Mouse (Mus musculus): ENCODE measurements around the gene 4930539E08Rik. TPM values are rescaled to one million over a fixed set of nuclear protein-coding genes. Genes with fewer than 3 reads are reported as not detected.
A peak's percentile ranks its signal among the peaks of the same experiment; 100 is the strongest.

Gene 4930539E08Rik
- total RNA-seq, 2 experiments from 2014 or later, result 4.0 to 4.1 TPM

- no peak overlapping the region for H3K4me3 ChIP-seq
- H3K27ac ChIP-seq, result no peak overlapping the region
- DNase-seq (ENCODE audit: low spot score in 2 of 2), result no peak
- no peak for TF ChIP-seq CTCF (conservative IDR thresholded peaks at IDR 0.05)
Measured at GRCm38 (mm10) chr17:28898249-28898648, 16.9 kb downstream of the 4930539E08Rik start.

- no peak for DNase-seq (ENCODE audit: low spot score in 2 of 2)
- H3K27ac ChIP-seq, result no peak overlapping the region
- no peak for TF ChIP-seq CTCF (conservative IDR thresholded peaks at IDR 0.05)
- H3K4me3 ChIP-seq, result no peak overlapping the region
Measured at GRCm38 (mm10) chr17:28897817-28898216, 17.3 kb downstream of the 4930539E08Rik start.

DNA sequence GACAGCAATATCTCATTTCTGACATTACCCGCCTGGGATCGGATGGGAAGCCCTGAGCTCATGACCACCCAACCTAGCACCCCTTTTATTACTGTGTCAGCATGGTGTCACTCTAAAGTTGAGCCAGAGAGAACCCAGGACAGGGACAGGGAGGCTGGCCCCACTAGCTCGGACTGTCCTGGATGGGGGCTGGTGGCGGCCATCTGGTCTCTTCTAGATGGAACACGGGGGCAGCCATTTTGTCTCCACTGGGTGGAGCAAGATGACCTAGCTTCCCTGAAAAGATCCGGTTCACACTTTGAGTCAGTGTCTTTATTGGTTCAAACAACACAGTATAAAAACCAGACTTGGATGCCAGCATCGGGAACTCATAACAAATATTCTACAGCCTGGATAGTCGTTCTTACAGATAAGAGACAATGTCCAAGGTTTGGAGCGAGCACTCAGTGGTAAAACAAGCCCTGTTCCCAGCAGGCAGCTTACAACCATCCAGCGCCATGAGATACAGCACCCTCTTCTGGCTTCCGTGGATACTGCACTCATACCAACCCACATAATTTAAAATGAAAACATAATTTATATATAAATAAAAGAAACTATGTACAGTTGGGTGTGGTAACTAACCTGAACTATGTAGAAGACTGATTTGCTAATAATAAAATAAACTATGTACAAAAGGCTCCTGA is 18.9 kb downstream of the 4930539E08Rik start:
- DNase-seq (ENCODE audit: low spot score in 2 of 2), result no peak
- peak; percentile 58 for TF ChIP-seq CTCF (conservative IDR thresholded peaks at IDR 0.05)

DNA sequence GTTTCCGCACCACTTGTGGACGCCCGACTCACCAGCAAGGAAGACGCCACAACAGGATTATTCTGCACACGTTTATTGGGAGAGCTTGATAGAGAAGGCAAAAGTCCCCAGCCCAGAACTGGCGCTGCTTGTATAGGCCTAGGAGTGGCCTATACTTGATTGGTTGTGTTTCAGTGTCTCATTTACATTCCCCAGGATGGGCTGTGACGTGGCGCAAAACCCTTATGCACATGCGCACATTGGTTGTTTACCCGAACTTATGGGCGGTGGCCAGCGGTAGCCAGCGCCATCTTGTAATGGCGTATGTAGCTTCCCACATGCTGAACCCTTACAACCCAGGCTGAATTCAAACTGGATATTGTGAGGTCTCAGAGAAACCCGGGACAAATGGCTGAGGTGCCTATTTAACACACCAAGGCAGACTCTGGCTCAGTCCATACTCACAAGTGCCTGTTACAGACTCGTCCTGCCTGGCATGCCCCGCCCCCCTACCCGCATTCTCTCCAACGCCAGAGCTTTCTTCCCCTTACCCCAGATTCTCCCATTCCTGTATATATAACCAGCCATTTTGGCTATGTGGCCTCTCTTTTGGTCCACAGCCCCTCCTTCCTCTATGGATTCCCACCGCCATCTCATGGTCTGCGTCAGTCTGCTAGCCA is 19.8 kb downstream of the 4930539E08Rik start:
- Histone ChIP-seq H3K27ac (no peak overlapping the region), H3K4me3 (no peak overlapping the region)
- DNase-seq (ENCODE audit: low spot score in 2 of 2), result no peak
- no peak for TF ChIP-seq CTCF (conservative IDR thresholded peaks at IDR 0.05)

More for the DNA sequence above, 18.9 kb downstream of the 4930539E08Rik start:
- H3K4me3 ChIP-seq, result no peak overlapping the region
- no peak overlapping the region for H3K27ac ChIP-seq

DNA sequence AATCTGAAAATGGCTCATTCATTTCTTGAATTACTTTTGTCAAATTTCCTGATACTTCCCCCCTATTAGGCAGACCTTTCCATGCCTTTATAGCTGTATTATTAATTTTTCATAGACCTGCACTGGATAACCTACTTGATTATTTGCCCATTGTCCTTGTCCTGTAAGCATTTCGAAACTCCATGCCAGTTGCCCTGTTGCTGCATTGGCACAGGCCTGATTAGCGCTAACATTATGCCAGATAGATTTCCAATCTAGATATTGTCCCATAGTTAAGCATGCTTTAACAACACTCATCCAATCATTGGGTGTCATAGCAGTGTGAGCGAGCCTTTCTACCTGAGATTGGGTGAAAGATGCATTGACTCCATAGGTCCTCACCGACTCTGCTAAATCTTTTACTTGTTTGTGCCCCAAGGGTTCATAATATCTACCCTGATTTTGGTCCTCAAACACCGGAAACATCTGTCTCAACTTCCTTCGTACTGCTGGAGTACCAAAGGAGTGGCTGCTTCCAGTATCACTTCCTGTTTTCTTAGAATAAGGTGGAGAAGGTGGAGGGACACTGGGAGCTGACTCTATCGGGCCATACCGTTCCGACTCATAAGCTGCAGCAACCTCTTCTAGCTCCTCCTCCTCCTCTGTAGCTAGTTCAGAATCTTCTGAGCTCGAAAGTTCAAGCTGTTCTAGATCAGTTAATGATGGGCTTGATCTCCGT is 20.9 kb downstream of the 4930539E08Rik start:
- no peak for TF ChIP-seq CTCF (conservative IDR thresholded peaks at IDR 0.05)
- DNase-seq (ENCODE audit: low spot score in 2 of 2), result no peak
- Histone ChIP-seq H3K27ac (no peak overlapping the region), H3K4me3 (no peak overlapping the region)

GRCm38 (mm10) chr17:28886266-28886665 is 28.9 kb downstream of the 4930539E08Rik start:
- DNase-seq (ENCODE audit: low spot score in 2 of 2), result no peak
- Histone ChIP-seq H3K4me3 (no peak overlapping the region), H3K27ac (no peak overlapping the region)
- no peak for TF ChIP-seq CTCF (conservative IDR thresholded peaks at IDR 0.05)

DNA sequence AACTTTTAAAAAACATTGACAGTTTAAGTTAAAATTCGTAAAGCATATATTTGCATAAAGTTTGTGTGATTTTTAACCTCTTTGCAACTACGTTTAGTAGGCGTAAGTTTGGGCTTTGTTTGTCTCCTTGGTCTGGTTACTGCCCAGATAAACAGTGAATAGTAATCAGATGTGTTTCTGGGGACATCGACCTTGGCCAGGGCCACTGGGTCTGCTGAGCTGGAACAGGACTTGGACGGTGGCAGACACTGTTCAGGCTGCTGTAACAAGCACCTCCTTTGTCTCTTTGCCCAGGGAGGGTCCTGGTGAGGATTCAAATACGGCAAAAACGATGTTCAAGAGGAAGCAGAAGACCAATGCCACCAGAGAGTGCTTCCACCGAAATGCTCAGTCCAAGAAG is 29.9 kb downstream of the 4930539E08Rik start:
- DNase-seq (ENCODE audit: low spot score in 2 of 2), result no peak
- Histone ChIP-seq H3K4me3 (no peak overlapping the region), H3K27ac (no peak overlapping the region)
- no peak for TF ChIP-seq CTCF (conservative IDR thresholded peaks at IDR 0.05)

DNA sequence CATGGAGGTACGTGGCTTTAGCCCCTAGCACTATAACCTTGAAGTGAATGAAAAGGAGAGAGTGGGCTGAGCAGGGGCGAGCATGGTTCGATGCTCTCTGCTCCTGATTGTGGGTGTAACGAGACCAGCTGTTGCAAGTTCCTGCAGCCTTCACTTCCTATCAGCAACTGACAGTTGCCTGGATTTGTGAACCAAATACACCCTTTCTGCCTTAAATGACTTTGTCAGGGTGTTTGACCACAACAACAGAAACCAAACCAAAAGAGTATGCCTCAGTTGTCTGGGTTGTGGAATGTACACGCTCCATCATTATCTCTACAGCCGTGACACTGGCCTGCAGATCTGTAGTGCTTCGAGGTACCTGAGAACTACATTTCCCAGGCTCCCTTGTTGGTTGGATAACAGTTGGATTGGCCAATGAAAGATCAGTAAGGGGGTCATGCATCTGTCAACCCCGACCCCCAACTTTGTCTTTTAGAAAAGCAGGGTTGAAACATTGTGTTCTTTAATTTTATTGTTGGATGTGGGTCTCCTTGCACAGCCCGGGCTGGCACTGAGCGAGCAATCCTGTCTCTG is 31.1 kb downstream of the 4930539E08Rik start:
- H3K4me3 ChIP-seq, result no peak overlapping the region
- no peak for TF ChIP-seq CTCF (conservative IDR thresholded peaks at IDR 0.05)
- DNase-seq (ENCODE audit: low spot score in 2 of 2), result no peak
- no peak overlapping the region for H3K27ac ChIP-seq

- peak overlapping the region; percentile 17; the same call in 1 of the 2 replicates for H3K4me3 ChIP-seq
- TF ChIP-seq CTCF (conservative IDR thresholded peaks at IDR 0.05), result peak; percentile 52
- no peak for DNase-seq (ENCODE audit: low spot score in 2 of 2)
- H3K27ac ChIP-seq, result no peak overlapping the region
Measured at GRCm38 (mm10) chr17:28882810-28883209, 32.3 kb downstream of the 4930539E08Rik start.

GRCm38 (mm10) chr17:28882316-28882715 is 32.8 kb downstream of the 4930539E08Rik start:
- Histone ChIP-seq H3K27ac (peak overlapping the region; percentile 18; the same call in 1 of the 2 replicates), H3K4me3 (peak overlapping the region; percentile 17; the same call in 1 of the 2 replicates)
- no peak for TF ChIP-seq CTCF (conservative IDR thresholded peaks at IDR 0.05)
- peak; percentile 41 to 60 for DNase-seq (ENCODE audit: low spot score in 2 of 2)

DNA sequence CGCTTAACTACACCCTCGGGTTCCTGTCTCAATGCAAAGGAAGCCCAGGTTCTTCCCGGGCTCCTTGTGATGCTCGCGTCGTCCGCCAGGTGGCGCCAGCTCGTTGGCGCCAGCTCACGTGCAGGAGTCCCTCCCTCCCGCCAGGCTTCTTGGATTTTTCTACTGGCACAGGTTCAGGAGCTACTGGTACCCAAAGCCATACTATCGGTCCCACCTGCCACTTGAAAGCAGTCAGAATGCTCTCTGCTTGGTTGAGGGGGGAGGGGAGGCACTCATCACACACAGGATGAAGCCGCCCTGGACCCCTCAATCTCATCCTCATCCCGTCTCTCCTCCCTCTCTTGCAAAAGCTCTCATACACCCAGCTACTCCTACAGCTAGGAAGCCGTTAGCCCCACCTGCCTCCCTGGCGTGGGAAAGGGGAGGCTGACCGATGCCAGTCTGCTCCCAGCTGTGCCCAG is 35.2 kb downstream of the 4930539E08Rik start:
- no peak overlapping the region for H3K27ac ChIP-seq

DNA sequence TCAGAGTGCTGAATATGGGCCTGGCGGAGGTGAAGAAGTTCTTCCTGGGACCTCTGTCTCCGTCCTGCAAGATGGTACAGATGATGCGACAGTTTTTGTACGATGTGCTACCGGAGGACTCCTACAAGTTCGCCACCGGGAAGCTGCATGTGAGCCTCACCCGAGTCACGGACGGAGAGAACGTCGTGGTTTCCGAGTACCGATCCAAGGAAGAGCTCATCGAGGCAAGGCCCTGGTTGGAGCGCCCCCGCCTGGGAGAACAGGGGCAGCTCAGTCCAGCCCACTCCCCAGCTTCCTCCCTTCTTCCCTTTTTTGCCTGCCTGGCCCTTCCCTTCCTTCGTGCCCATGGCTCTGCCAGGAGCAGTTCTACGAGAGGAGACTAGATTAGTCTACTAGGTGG is 38.3 kb downstream of the 4930539E08Rik start:
- H3K4me3 ChIP-seq, result no peak overlapping the region; the same call in 1 of the 2 replicates
- peak overlapping the region; percentile 97 for H3K27ac ChIP-seq
- peak; percentile 76 for TF ChIP-seq CTCF (conservative IDR thresholded peaks at IDR 0.05)
- peak; percentile 51 for DNase-seq (ENCODE audit: low spot score in 2 of 2)

More for the DNA sequence above, 35.2 kb downstream of the 4930539E08Rik start:
- peak; percentile 91 for TF ChIP-seq CTCF (conservative IDR thresholded peaks at IDR 0.05)
- peak; percentile 41 to 82 for DNase-seq (ENCODE audit: low spot score in 2 of 2)
- H3K4me3 ChIP-seq, result no peak overlapping the region; the same call in 1 of the 2 replicates

All from layer of hippocampus, adult 2 months (tissue).